Mouse (Mus musculus): ENCODE measurements around the gene Btbd9. TPM values are rescaled to one million over a fixed set of nuclear protein-coding genes. Genes with fewer than 3 reads are reported as not detected.
A peak's percentile ranks its signal among the peaks of the same experiment; 100 is the strongest.

Btbd9 gene
- total RNA-seq, 2 experiments from 2014 or later: 9.7 to 14.8 TPM

DNA sequence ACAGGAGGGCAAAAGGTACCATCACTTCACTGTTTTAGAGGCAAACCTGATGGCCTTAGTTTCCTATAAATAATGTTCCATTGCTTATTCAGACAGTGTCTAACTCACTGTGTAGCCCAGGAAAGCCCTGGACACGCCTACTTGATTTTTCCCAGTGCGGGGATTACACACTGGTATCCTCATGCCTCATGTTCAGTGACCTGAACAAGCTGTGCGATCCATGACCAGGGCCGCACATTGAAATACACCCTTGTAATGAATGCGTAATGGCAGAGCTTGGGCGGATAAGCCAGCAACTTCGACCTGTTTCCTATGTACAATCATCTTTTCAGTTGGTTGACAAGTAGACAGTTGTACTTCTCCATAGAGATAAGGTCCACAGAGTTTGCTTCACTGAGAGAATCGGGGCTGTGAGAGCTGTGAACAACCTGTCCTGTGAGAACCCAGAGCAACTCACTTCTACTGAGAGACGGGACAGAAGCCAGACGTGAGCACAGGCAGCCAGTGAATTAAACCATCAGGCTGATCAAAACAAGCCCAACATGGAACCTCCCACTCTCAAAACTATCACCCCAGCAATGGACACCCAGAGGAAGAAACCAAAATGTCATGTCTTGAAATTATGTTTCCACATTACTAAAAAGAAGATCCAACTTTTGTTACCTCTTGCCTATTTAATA lies 145.2 kb downstream of the Btbd9 start:
- intact Hi-C loops (cut with DNase I; ENCODE audit: low total_unique reads): loop anchor here (10.0 kb wide), 1 partner anchor 306 kb away; no protein-coding TSS in a partner anchor
- no peak for DNase-seq

DNA sequence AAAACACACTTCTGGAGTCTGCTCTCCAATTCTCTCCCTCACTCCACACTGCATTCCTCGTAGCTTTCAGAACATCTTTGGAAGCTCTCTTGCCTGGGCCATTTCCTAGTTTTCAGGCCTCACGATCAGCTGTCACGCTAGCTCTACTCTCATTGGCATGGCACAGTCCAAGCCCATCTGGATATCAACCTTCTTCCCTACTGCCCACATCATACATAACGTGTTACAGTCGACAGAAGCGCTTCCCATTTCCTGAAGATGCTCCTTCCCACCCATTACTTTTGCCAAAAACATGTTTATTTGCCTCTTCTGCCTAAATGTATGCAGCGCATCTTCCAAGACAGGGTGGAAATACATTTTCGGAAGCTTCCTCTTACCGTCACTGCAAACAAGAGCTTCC lies 147.6 kb downstream of the Btbd9 start:
- no peak for DNase-seq
- intact Hi-C loops (cut with DNase I; ENCODE audit: low total_unique reads): no loop called here

DNA sequence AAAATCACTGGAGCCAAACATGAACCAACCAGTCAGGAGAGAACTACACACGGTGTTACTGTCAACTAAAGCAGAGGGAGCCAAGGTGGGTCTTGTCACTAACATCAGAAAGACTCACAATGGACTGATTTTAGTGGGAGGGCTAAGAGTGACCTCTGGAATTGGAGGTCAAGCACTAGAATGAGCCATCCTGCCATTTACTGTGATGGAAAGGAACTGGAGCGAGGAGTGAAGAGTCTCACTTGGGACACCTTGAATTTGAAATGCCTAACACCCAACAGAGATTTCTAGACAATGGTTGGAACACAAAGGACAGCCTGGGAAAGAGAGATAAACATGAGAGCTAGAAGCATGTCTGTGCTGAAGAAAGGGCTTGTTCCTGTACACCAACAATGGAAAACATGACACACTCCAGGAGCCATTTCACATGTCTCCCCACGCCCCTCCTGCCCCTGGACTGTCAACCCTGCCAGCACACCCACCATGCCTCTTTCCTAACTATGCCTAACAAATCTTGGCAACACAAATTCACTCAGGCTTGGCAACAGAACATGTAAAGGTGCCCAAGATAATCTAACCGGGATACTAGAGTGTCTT lies 152.9 kb downstream of the Btbd9 start:
- intact Hi-C loops (cut with DNase I; ENCODE audit: low total_unique reads): no loop called here
- DNase-seq: no peak

DNA sequence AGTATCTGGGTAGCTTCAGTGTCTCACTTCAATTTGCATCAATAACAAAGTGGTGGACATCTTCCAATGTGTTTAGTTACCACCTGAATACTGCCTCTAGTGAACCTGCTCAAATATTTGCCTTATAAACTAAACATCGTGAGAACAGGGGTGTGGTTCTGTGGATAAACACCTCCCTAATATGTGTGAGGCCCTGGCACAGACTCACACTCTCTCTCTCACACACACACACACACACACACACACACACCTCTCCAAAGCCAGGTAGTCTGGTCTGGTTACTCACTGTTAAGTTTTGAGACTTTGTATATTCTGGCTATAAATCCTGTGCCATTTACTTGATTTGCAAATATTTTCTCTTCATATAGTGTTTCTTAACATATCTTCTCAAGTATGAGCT lies 154.0 kb downstream of the Btbd9 start:
- intact Hi-C loops (cut with DNase I; ENCODE audit: low total_unique reads): no loop called here
- no peak for DNase-seq

DNA sequence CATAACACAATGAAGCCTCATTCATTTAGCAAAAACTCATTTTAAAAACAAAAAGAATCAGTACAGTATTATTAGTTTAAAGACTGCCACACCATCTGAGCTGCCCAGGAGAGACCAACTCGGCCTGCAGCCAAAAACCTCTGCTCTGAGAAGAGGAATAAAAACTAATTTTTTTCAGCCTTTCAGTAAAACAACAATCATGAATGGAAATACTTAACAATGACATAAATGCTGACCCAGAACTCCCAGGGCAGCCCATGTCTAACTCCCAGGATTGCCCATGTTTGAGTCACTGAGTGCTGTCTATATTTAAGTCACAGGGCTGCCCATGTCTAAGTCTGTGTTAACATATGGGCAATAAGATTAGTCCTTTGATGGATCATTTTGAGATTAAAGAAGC lies 155.0 kb downstream of the Btbd9 start:
- intact Hi-C loops (cut with DNase I; ENCODE audit: low total_unique reads): no loop called here
- no peak for DNase-seq

DNA sequence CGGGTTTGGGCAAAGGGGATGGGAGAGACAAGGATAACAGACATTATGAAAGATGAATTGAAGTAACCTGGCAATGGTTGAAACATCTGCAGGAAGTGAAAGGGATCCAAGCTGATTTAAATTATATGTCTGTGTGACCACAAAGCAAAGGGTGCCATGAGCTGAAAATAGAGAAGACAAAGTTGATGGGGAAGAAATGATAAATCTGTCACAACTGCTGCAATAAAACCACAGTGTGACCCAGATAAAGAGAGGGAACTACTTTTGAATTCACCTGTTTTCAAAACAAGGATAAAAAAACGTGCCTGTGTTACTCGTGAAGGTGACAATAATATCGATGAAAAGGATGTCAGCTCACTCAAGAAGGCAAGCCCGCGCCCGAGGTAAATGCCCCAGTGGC lies 156.8 kb downstream of the Btbd9 start:
- intact Hi-C loops (cut with DNase I; ENCODE audit: low total_unique reads): no loop called here
- no peak for DNase-seq

DNA sequence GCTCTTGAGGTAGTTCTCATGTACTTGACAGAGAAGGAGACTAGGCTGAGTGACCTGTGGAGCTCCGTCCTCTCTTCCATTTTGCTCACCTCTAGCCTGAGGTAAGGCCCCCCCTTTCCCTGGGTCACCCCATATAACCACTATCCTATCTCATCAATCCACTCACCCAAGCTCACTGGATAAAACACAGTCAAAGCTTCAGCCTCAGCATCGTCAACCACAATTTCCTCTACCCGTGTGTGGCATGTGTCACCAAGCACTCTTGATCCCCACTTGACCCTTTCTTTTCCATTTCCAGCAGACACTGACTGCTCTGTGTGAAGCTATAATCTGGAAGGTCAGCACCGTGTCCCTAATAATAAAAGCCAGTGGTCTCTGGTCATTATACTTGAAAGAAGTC lies 157.8 kb downstream of the Btbd9 start:
- DNase-seq: no peak
- intact Hi-C loops (cut with DNase I; ENCODE audit: low total_unique reads): no loop called here

DNA sequence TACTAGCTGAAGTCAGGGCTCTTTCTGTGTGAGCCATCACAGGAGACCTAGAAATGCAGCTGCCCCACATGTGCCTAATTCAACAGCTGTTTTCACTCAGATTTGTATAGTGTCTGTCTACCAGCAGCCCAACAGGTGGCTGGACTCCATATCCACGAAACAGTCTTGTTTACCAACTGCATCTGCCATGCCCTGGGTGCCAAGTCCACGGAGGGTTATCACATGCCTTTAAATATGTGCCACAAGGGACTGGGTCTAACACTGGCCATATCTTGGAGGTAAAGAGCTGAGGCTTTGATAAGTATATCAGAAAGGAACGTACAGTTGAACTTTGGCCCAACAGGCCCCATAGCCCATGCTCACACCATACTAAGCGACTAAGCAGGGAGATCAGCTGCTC lies 159.2 kb downstream of the Btbd9 start:
- intact Hi-C loops (cut with DNase I; ENCODE audit: low total_unique reads): no loop called here
- peak; percentile 33 for DNase-seq

DNA sequence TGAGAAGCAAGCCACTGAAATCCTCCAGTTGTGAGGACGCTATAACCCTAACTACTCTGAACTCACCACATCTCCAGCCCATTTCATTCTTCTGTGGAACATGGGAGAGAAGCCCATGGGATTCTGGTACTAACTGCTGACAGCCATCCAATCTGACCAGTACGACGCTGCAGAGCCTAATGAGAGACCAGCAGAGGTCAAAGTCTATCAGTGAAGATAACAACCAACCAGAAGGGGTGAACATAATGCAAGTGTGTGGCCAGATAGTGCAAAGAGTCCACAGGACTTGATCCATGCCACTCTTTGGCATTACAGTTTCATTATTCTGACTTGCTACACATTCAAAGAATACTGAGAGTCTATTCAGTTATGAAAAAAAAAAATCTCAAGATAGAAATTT lies 160.6 kb downstream of the Btbd9 start:
- intact Hi-C loops (cut with DNase I; ENCODE audit: low total_unique reads): no loop called here
- DNase-seq: no peak

DNA sequence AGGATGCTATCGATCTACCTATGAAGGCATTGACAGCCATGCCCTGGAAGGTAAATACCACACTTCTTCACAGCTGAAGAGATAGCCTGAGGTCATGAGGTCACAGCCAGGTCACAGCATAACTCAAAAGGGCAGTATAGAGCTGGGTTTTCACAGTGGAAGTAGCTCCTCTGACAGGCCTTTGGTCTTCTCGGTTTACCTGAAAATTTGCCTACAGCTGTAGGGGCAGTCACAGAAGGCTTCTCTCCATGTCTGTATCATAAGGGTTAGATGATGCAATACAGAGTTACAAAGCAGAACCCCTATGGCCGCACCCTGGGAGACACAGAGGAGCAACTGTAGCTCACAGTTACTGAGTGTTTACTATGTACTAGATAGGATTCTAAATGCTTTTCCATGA lies 163.3 kb downstream of the Btbd9 start:
- DNase-seq: no peak
- intact Hi-C loops (cut with DNase I; ENCODE audit: low total_unique reads): no loop called here

DNA sequence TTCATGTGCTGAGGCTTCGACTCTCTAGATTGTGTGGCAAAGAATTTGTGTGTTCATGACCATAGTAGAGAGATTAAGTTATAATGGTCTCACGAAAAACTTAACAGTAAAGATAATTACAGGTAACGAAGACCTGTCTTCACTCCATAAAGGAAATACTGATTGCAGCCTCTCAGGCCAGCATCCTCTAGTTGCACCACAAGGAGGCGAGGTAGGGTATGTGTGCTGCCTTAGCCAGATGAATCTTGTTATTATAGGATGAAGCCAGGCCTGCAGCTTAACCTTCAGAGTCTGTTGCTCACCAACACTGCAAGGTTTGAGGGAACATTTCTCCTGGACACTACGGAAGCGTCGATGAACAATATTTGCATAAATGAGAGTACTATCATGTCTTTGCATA lies 170.3 kb downstream of the Btbd9 start:
- intact Hi-C loops (cut with DNase I; ENCODE audit: low total_unique reads): no loop called here
- no peak for DNase-seq

DNA sequence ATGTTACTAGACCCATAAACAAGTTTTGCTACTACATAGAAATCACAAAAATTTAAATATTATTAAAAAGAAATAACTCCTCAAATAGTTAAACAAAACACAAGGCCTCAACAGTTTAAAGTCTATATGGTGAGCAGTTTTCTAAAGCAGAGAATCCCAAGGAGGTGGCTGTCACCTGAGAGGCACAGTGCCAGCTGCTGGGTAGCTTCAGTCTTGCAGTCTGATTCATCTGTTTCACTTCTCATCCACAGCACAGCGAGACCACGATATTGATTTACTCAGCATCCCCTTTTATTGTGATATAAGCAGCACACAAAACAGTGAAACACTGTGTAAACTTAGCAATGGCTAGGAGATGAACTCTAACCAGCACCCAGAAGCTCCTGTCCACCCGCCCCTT lies 173.4 kb downstream of the Btbd9 start:
- DNase-seq: no peak
- intact Hi-C loops (cut with DNase I; ENCODE audit: low total_unique reads): no loop called here

DNA sequence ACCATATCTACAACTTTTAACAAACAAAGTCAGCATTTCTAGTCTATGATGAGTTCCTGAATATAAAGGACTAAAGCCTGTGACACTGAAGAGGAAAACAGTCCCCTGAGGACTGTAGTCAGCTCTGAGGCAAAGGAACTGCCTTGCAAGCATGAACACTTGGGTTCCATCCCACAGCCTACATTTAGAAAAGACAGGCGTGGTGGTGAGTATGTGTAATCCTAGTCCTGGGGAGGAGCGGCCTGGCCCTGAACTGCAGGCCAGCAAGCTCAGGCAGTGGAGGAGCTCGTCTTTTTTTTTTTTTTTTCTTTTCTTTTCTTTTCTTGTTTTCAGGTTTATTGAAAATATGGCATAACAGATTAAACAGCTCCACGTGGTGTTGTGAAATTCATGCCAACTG lies 181.0 kb downstream of the Btbd9 start:
- DNase-seq: peak; percentile 29
- intact Hi-C loops (cut with DNase I; ENCODE audit: low total_unique reads): no loop called here

DNA sequence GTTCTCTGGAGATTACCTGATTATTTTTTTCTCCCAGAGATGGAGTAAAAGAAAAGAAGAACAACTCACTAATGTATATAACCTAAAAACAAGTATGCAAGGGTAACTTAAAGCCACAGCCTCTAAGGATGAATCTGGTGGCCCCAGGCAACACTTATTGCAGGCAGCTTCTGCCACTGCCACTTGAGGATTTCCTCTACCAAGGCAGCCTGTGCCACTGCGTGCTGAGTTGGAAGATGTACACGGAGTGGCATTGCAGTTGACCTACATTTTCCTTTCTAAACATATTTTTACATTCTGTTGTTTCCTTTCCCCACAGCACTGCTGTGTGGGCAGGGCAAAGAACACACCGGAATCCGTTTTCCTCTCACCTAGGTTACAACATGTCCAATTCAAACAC lies 184.3 kb downstream of the Btbd9 start:
- intact Hi-C loops (cut with DNase I; ENCODE audit: low total_unique reads): no loop called here
- DNase-seq: no peak

DNA sequence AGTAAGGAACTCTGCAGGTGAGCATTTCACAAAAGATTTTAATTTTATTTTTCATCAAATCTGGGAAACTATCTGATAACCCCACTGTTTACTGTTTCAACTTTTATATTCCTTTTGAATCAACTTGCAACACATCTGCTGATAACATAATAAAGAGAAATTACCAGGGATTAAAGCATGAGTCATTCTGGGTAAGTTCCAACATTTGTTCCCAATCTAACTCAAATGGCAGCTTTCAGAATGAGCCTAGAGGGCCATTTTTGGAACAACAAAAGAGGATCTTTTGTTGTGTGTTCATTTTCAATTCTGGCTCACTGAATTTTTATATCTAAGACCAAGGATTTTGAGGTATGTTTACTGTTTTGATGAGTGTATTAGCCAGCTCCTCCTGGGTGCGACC lies 185.1 kb downstream of the Btbd9 start:
- intact Hi-C loops (cut with DNase I; ENCODE audit: low total_unique reads): no loop called here
- DNase-seq: no peak

DNA sequence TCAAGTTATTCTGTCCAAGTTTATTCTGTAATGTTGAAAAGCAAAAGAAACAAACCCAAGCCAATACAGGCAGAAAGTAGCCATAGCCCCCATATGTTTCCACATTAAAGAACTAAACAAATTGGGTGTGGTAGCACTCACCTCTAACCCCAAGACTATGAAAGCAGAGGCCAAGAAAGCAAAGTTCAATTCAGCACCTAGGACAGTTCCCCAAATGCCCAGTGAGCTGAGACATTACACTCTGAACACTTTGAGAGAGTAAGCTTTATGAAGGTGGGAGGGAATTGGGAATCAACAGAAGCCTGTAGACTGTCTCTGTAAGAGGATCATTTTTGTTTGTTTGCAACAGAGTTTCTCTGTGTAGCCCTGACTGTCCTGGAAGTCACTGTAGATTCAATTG lies 186.6 kb downstream of the Btbd9 start:
- no peak for DNase-seq
- intact Hi-C loops (cut with DNase I; ENCODE audit: low total_unique reads): no loop called here

DNA sequence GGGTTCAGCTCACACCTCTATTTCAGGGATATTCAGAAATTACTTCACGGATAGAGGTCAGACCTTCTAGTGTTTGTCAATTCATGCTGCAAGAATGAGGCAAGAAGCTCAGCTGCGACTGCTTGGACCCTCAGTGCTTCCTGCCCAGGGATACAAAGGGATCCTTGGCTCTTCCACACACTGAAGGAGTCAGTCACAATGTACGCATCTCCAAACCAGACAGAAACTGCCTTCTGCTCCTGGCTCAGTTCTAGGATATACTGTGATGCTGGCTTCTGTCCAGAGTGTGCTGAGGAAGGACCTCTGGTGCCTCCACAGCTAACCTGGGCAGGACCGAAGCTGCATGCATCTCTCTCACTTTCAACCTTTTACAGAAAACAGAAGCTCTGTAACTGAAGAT lies 187.5 kb downstream of the Btbd9 start:
- intact Hi-C loops (cut with DNase I; ENCODE audit: low total_unique reads): no loop called here
- DNase-seq: no peak

DNA sequence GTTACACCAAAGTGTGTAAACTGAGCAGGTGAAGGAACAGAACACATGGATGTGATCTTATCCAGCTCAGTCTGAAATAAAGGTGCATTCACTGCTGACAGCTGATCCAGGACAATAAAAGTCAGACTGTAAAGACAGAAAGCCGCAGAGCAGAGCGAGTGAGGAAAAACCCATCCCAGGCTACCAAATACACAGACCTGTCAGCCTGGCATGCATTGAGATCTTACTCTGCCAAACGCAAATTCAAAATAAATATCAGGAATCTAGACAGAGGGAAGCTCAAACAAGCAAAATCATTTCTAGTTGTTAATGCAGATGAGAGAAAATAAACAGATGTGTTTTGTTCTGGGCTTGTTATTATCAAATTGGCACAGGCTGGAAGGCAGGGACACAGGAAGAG lies 187.9 kb downstream of the Btbd9 start:
- intact Hi-C loops (cut with DNase I; ENCODE audit: low total_unique reads): no loop called here
- DNase-seq: no peak

DNA sequence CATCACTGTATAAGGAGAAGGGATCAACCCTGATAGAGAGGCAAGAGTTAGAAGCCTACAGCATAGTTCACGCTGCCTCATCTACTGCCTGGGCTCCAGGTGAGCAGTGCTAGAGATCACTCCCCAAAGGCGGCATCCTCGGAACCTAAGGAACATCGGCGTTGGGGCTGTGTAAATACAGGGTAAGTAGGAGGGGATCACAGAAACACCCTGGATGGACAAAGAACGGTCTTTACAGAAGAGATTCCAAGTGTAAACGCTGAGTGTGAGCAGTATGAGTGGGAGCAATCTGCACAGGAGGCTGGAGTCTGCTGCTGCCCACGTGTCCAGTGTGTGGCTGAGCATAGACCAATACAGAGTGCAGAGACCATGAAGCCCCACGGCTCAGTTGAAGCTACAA lies 190.0 kb downstream of the Btbd9 start:
- no peak for DNase-seq
- intact Hi-C loops (cut with DNase I; ENCODE audit: low total_unique reads): no loop called here

DNA sequence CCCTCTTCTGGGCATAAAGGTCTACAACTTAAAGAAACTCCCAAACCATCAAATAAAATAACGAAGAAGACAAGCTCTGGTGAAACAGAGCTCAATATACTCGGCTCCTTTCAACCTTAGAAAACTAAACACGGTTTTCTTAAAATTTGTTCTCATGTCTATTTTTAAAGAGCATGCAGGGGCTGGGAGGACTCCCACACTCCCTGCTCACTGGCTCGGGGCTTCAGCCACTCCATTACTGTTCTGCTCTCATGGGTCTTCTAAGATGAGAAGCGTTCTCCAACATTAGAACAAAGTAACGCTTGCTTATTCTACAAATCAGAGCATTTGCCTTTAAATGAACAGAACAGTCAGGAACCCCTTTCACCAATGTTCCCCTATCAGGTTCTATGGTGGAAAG lies 192.6 kb downstream of the Btbd9 start:
- intact Hi-C loops (cut with DNase I; ENCODE audit: low total_unique reads): no loop called here
- no peak for DNase-seq

DNA sequence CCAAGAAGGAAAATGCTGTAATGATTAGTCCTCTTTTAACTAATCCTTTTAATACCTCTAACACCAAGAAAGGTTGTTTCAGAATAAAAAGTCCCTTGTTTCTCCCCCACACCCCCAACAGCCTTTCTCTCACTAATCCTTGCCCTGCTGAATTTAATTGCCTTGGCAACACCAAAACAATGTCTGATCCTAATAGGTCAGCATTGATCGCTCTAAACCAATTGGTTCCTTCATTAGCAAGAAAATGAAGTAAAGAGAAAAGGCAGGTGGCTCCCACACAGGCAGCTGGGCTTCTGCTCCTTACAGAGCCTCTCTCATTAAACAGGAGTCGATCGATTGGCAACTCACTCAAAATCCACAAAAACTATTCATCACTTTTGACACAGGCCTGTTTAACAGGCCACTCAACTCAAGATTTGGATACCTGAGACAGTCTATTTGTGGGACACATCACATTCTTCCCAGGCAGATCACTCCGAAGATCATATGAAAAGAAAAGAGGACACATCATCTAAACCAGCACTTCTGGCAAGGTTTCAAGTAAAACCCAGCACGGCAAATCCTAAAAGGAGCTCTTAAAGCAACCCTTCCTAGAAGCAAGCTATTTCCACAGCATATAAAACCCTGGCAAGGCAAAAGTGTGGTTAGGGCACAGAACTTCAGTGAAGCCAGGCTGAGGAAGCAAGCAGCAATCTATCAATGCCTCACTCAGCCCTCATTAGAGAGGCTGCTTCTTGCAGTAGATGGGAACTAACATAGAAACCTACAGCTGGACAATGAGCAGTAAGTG lies 197.9 kb downstream of the Btbd9 start:
- no peak for DNase-seq

More for the DNA sequence above, 197.9 kb downstream of the Btbd9 start:
- intact Hi-C loops (cut with DNase I; ENCODE audit: low total_unique reads): loop anchor here (10.0 kb wide), 1 partner anchor 506 kb away; no protein-coding TSS in a partner anchor
